Mouse (Mus musculus) skeletal muscle tissue, adult 2 months (tissue): ENCODE data around the gene Cyp11a1.

Experiments
- DNase-seq: peaks from one replicate; pipeline ENCODE4 v3.0.0-alpha.2; 2012; ENCODE audit warnings: low read depth, low spot score

Gene Cyp11a1

DNA sequence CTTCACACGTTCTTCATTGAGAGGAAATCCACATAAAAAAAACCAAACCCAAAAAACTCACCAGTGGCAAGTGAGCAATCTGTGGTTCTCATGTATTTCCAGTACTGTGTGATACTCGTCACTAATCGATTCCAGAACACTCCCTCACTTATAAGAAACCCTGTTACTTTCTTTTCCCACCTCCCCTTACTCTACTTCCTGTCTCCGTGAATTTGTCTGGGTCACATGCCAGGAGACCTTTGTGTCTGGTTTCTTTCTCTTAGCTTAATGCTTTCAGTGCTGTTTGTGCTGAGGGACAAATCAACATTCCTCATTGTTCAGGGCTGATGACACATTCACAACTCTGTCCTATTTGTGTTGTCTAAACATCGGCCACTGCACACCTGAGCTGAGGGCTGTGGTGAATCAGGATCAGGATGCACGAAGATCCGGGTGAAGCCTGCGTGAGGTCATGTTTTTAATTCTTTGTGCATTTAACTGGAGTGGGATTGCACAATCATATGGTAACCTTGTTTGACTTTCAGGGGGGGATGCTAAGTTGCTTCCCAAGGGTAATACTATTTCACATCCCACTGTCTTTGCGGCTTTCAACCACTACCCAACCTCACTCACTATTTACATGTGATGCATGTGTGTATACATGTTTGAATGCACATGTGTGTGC is 33.3 kb upstream of the Cyp11a1 start:
- no peak for DNase-seq

DNA sequence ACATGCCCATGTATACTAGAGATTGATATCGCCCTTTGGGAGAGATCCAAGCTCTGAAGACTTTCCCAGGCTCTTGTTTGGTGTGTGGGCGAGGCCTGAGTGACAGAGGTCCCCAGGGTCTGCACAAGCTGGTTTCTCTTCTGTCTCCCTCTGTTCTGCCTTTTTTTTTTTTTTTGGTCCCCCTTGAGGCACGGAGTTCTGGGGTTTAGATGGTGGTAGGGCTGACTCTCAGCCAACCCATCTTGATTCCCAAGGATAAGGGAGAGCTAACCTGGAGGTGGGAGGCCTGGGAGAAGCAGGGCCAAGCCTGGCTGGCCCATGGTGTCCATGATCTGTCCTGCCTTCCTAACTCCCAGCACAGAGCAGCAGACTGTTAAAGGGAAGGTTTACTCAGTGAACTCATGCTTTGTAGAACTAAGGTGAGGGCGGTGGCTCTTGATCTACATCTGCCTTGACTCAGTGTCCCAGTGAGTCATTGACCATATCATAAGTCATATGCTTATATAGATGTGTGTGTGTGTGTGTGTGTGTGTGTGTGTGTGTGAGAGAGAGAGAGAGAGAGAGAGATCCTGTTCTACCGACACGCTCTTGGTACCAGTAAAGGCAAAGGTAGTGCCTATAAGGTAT is 32.7 kb upstream of the Cyp11a1 start:
- no peak for DNase-seq

DNA sequence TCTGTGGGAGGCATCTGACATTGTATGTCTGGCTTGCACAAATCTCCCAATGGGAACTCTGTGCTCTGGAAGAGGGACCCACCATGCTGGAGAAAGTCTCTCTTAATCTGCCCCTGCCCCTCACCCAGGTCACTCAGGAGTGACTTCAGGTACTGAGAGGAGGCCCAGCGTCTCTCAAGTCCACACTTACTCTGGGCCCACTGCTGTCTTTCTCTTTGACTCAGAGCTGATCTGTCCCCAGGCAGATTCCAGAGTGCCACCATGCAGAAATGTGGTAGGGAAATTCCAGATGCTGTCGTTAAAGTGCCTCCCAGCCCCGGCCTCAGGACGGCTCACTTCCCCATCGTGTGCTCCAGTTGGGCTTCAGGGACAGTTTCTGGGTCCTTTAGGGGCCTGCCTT is 32.0 kb upstream of the Cyp11a1 start:
- DNase-seq = no peak

DNA sequence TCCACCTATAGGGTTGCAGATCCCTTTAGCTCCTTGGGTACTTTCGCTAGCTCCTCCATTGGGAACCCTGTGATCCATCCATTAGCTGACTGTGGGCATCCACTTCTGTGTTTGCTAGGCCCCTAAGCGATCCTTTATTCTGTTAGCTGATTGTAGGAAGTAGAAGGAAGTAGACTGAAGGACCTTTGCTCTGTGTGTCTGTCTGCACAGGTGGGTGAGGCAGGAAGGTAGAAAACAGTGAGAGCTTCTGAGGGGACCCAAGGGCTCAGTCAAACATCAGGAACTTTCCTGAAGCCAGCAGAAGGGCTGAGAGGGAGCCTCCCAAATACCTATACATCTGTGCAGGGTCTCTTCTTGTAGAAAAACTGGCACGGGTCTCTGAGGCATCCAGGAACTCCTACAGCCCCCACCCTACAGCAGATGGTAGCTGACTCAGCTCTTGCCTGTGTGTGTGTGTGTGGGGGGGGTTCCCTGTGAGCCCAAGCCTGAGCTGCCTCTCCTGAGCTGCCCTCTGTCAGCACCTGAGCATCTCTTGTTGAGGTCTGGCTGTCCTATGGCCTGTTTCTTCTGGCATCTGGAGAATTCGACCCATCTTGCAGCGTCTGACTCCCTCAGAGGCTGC is 30.9 kb upstream of the Cyp11a1 start:
- no peak for DNase-seq

DNA sequence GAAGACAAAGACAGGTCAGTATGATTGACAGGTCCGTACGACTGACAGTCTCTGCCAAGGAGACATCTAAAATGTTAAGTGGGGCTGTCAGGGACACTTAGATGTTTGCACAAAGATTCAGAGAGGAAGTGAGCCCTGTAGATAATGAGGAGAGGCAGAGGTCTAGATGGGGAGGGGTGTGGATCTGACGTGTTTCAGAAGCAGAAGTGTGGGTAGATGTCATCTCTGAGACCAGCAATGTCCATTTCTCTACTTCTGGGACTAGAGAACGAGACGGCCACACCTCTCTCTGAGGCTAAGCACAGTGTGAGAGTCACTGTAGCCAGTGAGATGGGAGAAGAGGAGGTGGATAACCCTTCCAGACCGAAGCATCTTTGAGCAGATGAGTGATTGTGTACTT is 28.2 kb upstream of the Cyp11a1 start:
- no peak for DNase-seq

DNA sequence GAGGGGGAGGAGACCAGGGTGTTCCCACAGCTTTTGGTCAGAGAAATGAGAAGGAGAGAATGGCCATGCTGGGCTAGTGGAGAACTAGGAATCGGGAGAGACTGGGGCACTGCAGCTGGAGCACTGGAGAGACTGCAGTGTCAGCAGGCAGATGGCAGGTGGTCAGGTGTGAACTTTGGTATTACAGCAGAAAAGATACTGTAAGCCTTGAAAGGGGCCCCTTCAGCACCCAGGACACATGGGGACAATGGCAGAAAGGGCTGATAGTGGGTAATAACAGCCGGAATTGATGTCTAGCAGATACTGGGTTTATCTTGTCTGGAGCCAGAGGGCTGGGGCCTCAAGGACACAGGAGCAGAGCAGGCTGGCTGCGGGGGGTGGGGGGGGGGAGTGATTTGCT is 27.4 kb upstream of the Cyp11a1 start:
- no peak for DNase-seq

DNA sequence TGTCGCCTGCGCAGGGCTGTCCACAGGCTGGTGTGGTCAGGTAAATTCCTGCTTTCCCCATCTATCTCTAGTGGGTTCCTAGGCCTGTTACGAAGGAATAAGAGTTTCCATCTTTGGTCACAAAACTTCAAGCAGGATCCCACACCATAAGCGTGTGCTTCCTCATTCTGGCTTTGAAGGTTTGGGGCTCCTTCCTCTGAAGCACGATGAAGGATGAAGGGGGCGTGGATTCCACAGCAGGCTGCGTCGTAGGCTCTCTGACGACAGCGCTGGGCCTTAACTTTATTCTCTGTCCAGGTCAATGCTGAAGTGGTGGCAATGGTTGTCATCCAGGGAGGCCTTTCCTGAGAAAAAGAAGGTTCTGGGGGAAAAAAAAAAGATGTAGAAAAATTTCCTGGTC is 25.6 kb upstream of the Cyp11a1 start:
- no peak for DNase-seq

DNA sequence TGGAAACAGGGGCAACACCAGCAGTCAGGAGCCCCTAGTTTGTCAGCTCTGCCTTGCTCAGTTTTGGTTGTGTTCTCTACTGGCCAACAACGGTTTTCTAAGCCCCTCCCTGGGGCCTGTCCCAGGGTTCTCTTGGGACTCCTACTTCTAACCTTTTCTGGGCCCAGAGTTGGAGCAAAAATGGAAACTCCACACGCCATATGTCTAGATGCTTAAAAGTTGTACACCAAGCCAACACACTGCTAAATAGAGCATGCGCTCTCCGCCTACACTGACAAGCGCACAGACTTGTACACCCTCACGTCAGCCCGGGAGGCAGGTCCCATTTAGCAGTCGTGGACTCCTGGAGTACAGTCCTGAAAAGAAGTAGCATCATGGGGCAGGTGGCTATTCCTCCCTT is 20.9 kb upstream of the Cyp11a1 start:
- no peak for DNase-seq

DNA sequence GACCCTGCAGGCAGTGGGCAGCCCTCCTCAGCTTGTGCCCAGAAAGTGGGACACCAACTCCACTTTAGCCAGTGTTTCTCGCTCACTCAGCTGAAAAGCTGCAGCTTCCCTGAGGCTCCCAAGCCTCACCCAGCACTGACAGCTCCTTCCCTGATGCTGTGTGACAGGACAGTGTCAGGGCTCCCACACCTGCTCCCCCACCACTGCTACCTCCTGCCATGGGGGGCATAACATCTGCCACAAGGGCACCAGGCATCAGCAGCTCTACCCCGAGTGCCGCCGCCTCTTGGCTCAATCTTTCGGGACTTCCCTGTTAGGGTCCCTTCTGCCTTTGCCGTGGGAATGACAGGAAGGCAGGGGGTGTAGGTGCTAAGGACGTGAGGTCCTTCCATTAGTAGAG is 19.9 kb upstream of the Cyp11a1 start:
- DNase-seq = no peak

DNA sequence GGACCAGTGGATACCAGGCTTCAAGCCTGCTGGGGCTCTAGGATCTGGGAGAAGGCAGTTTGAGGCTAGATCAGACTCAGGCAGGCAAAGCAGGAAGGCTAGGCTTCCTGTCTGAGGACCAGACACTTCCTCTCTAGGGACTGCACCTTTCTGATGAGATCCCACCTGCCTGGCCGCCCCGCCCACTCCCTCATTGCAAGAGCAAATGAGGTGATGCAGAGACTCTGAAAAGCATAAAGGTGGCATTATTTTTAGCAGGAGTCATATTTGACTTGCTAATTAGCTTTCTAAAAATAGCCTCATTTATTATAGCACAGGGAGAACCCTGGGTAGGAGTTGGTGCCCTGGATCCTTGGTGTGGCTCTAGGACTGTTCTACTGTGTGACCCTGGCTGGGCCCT is 18.1 kb upstream of the Cyp11a1 start:
- DNase-seq = no peak

DNA sequence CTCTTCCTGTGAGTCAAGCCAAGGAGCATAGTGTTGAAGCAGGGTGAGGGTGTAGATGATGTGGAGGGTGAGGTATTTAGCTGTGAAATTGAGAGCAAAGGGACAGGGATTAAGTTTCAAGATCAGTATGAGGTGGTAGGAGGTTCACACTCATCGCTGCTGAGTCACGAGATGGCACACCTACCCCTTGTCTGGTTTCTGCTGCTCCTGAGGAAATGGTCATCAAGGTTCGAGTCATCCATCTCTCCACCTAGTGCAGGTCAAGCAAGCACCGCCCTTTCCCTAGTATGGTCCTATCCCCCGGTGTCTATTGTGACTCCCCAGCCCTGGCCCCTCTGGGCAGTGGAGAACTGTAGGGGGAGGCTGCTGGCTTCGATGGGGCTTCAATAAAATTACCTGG is 16.9 kb upstream of the Cyp11a1 start:
- DNase-seq = no peak

DNA sequence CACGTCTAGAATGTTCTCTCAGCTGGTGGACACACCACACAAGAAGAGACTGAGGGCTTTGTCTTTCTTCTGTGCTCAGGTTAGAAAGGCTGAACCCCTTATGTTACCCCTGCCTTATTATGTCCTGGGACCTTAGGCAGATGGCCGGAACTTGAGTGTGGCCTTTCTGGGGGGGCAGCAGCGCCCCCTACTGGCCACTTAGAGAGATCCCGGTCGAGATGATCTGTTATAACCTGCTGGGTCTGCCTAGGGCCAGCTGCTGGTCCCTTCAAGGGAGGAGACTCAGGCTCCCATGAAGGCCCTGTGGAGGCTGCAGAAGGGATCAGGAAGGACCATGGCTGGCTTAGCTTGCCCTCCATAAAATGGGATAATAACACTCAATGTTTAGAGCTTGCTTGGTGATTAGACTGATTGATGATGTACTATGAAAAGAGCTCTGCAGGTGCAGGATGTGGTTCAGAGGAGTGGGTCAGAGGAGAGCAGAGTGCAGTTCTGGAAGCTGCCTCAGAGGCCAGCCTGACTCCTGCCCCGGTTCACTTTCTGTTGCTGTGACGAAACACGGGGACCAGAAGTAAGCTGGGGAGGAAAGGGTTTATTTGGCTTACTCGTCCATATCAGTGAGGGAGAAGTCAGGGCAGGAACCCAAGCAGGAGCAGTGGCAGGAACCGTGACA is 15.6 kb upstream of the Cyp11a1 start:
- DNase-seq = peak; percentile 58

DNA sequence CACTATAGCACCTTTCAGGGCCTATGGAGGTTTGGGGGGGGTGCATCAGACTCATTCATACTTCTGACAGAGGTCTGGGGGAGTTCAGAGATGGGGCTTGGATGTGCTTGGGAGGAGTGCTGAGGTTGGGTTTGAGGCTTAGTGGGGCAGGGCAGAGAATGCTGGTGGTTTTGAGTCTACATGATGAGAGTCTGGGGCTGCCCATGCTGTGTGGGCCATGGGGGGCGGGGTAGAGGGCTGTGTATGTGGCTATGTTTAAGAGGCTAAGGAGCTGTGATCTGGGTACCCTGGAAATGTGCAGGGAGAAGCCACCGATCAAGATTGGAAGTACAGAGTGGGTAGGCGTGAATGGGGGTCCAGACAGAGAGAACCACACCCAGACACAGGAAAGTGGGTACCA is 14.2 kb upstream of the Cyp11a1 start:
- DNase-seq = no peak

DNA sequence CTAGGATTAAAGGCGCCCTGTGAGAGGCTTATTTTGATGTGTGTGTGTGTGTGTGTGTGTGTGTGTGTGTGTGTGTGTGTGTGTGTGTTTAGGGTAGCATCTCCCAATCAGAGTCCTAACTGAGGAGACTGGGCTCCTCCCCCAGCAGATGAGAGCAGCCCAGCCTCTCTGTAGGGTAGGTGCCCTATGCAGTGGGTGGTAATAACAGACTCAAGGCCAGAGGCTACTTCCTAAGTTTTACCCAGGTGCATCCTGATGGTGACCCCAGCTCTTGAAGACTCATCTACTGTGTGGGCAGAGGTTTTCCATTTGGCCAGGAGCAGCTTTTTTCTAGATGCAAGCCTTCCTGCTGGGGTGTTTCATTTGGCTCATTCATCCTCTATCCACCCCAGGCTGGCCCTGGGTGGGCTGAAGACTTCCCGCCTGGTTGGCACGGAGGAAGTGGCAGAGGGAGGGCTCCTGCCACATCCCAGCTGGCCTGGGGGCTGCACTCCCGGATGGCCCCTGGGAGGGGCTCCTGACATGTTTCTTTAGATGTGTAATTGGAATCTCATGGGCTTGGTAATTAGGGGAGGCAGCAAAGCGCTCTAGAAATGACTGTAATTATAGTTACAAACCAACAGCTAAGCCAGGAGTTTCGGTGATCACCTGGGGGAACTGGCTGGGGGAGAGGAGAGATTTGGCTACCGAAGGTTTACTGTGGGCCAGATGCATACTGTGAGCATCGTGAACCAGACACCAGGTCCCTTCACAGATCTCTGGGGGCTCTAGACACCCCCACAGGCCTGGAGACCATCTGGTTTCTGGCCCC is 13.2 kb upstream of the Cyp11a1 start:
- no peak for DNase-seq

DNA sequence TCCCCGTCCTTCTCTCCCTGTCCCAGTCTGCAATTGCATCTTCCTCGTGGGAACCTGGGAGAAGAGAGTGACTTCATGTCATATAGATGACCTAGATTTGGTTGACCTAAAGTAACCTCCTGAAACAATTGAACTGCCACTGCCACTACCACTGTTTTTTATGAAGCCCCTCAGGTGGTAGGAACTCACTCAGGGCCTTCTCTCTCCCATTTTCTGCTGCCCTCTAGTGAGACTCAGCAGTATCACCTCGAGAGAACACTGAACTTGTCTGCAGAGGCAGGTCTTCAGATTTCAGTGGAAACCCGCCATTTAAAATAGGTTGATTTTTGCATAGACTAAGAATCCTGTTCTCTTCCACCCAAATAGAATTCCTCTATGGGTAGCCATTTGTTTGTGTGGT is 10.9 kb upstream of the Cyp11a1 start:
- no peak for DNase-seq

DNA sequence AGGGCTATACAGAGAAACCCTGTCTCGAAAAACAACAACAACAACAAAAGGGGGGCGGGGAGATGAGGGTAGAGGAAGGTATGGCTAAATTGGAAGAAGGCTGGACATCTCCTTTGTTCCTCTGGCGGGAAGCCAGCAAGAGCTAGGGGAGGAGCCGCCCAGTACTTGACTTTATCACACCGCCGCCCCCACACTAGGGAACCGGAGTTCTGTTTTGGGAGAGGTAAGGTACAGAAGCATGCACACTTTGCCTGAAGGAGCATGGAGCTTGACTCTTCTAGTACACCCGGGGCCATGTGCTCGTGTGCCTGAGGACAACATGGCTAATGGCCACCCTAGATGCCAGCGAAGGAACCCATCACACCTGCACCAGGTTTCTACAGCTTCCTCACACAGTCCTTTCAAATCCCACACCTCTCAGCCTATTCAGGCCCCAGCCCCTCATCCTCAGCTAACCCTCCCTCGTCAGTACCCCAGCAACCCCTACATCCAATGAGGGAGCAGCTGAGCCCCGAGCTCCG is 8.6 kb upstream of the Cyp11a1 start:
- DNase-seq = no peak

DNA sequence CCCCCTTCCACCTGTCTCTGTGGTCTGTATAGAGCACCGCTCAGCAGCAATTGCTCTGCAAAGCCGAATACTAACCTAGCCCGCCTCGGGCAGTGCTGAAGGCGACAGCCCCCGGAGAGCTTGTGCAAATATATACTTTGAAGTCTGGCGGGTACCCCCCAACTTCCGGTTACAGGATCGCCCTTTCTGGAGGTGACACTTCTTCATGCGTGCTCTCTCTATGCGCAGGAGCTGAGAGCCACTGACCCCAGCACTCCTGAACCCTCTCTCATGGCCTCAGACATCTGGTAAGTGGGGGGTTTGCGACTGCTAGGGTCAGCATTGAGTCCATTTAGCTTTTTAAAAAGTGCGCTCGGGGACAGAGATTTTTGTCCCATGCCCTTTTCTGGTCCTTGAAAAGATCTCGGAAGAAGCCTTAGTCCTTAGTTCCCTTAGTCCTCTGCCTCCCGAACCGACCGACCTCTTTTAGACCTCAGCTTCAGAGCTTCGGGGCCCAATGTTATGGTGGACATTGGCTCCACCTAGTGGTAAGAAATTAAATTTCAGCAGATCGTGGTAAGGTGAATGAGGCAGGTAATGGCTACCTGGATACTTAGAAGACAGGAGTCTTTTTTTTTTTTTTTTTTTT is 8.1 kb upstream of the Cyp11a1 start:
- DNase-seq = peak; percentile 55

DNA sequence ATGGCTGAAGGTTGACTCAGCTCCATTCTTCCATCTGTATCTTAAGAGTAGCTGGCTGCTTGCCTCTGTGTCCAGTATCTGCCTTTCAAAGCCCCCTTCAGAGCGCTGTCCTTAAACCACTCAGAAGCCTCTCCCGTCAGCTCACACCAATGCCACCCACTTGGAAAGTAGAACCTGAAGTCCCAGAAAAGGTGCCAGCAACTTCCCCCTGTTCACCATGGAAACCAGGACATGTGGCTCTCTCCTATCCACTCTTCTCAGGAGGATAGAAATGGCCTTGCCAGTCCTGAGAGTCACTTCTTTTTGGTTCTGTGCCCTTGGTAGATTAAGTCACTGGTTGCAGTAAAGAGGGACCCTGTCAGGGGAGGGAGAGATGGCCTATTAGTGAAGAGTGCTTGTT is 7.5 kb upstream of the Cyp11a1 start:
- DNase-seq = no peak

DNA sequence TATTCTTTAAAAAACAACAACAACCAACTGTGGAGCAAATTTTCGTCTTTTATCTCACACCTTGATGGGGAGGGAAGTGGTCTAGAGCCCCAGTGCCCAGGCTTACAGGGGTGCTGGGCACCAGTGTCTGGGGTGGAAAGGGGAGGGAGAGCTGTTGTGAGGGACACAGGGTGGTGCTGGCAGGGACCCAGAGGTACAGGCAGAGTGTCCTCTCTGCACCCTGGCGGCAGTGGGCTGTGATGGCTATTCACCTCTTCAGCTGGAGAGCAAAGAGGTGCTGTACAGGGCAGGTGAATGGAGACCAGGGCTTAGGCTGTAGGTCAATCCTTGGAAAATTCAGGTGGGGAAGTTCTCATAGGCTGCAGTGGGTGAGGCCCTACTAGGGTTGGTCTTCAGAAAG is 6.5 kb upstream of the Cyp11a1 start:
- no peak for DNase-seq

DNA sequence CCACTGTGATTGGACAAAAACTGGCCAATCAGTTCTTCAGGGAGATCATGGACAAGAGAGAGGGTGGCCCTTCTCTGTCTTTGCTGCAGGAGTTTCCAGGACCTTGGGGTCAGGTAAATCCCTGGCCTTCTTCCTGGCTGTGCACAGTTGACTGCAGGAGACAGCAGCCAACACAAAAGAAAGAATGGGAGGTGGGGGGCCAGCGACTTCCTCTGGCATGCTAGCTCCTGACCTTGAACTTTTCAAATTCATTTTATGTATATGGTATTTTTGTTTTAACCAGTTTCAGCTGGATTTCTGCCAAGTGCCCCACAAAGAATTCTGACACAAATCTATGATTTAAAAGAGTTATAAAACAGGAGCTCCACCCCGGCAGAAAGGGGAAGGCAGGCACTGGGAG is 2.9 kb upstream of the Cyp11a1 start:
- no peak for DNase-seq

DNA sequence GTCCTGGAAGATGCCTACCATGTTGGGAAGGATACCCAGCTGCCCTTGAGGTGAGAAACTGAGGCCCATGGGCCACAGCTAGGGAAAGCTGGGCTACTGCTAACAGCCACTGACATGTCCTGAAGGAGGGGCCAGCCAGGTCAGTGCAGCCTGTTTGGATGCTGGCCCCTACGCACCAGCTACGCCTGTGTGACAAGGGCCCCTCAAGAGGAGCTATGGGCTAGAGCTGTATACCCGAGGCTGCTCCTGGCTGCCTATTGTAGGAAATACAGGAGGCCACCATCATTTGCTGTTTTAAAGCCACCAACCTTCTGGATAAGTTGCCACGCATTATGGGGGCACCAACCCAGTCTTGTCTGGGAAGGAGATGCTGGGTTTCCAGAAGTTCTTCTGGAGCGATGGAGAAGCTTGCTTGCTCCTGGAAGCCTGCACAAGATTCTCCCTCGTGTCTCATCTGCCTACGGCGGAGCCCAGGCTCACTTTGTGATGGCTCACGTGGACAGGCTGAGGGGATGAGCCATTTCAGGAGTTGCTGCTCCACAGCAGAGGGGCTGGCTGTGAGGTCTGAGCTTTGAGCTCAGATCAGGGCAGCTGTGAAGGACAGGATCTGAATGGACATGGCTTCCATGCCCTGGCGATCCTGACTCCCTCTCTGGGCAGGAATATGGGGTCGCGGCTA is 2.3 kb downstream of the Cyp11a1 start:
- no peak for DNase-seq
